Mouse (Mus musculus) brown adipose tissue, adult 24 weeks (tissue): ENCODE measurements around the gene Trpv2. TPM values are rescaled to one million over a fixed set of nuclear protein-coding genes. Genes with fewer than 3 reads are reported as not detected.

Source experiments
- H3K27ac ChIP-seq: fragments of 200-500 bp; replicated peaks from 2 replicates; pipeline ENCODE4 v1.5.1; 2012; ENCODE audit warnings: low read depth, mild to moderate bottlenecking, low read length
- H3K4me1 ChIP-seq: fragments of 200-500 bp; 2 replicates; pipeline ENCODE4 v1.6.1; 2012; ENCODE audit warnings: low read length, mixed read lengths; ENCODE audit not compliant: control insufficient read depth, insufficient read depth, insufficient read length
- H3K4me3 ChIP-seq: fragments of 200-500 bp; 2 replicates; pipeline ENCODE4 v1.5.1; 2012; ENCODE audit warnings: low read depth, mild to moderate bottlenecking, low read length, moderate library complexity; ENCODE audit not compliant: insufficient read depth
- polyA plus RNA-seq: library from polyadenylated mRNA; stranded (reverse); fragments of >200 nt; gene quantifications from 2 replicates; pipeline ENCODE4 v1.2.4, GENCODE M21; 2012; ENCODE audit not compliant: missing spikeins, insufficient read depth, insufficient read length

Trpv2 gene
- polyA plus RNA-seq, 1 experiment, result 1.0 TPM

DNA sequence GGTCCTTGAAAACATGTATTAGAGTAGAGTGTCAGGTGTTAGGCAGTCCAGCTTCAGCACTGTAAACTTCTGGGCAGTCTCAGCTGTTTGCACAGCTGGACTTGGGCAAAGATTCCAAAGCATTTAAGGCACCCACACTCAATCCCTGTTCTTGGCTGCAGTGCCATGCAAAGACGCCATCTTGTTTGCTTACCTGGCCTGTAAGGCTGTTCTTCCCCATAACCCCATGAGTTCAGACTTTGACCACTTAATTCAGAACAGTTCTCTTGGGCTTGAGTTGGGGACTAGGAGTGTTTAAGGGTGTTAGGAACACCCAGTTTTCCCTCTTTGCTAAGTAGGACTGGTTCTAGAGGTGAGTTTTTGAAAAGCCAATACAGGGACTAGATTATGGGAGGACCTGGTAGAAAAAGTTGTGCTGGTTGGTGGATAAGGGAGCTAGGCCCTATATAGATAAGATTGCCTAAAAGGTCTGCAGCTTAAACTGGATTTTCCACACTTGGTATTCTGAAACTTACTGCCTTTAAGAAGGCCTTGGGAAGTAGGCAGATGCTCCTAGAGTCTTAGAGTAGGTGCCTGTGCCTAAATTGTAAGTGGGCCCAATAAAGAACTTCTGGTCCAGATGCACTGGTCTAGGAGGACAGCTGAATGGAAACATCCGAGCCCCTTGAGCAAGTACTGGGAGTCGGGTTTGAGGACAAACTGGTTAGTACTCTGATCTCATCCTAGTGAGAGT is 30.8 kb downstream of the Trpv2 start:
- no peak overlapping the region for H3K27ac ChIP-seq

DNA sequence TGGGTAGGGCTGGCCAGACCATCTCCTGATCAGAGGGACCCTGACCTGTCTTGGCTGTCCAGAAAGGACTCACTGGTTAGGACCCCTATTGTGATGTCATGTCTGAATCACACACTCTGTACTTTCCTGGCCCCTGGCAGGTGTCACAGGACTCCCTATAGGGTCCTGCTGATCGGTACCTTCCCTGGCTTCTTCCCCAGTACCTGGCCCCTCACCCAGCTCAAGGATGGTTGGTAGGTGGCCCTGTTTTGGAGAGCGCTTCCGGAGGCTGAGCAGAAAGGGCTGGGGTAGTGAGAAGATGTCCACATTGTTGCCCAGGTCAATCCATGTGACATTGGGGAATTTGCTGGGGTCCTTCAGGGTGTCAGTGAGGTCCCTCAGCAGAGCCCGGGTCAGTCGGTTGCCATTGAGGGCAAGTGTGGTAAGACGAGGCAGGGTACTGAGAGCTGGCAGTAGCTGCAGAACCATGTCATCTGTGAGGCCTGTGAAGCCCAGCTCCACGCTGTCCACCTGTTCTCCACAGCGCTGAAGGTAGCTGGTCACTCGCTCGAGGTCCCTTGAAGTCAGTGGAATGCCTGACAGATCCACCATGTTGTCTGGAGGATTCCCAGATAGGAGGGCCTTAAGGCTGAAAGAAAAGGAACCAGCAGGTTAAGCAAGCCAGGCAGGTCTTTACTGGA is 31.5 kb downstream of the Trpv2 start:
- Histone ChIP-seq H3K4me1 (no peaks in the 10 kb centered on the region), H3K4me3 (no peak overlapping the region), H3K27ac (no peak overlapping the region)

More for the DNA sequence above, 30.8 kb downstream of the Trpv2 start:
- H3K4me3 ChIP-seq, result no peak overlapping the region
- no peaks in the 10 kb centered on the region for H3K4me1 ChIP-seq

GRCm38 (mm10) chr11:62606299-62607169 is 32.2 kb downstream of the Trpv2 start:
- no peak overlapping the region for H3K27ac ChIP-seq
- H3K4me1 ChIP-seq, result no peaks in the 10 kb centered on the region
- H3K4me3 ChIP-seq, result no peak overlapping the region

DNA sequence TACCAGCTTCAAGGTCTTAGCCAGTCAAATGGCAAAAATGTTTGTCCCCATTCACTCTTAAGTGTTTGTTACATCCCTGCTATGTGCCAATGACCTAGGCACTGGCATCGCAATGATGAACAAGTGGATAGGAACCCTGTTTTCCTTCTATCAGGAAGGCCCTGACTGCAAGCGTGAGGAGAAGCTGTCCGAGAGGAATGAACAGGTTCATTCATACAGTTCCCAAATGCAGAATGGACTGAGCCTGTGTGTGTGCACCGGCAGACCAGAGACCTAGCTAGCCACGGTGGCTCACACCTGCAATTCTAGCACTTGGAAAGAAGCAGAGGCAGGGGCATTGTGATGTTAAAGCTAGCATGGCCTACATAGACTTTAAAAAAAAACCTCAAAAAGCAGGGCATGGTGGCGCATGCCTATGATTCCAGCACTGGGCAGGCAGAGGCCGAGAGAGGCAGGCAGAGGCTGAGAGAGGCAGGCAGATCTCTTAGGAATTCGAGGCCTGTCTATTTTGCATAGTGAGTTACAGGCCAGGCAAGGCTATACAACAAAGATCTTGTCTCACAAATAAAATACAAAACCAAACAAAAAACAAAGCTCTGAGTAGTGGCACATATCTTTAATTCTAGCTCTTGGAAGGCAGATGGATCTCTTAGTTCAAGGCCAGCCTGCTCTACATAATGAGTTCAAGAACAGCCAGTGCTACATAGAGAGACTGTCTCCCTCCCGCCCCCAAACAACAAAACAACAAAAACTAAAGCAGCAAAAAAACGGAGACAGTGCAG is 33.1 kb downstream of the Trpv2 start:
- Histone ChIP-seq H3K4me1 (no peaks in the 10 kb centered on the region), H3K4me3 (no peak overlapping the region), H3K27ac (no peak overlapping the region)

- no peaks in the 10 kb centered on the region for H3K4me1 ChIP-seq
- no peak overlapping the region for H3K27ac ChIP-seq
- H3K4me3 ChIP-seq, result no peak overlapping the region
Observed at GRCm38 (mm10) chr11:62607952-62608201, 33.6 kb downstream of the Trpv2 start.

DNA sequence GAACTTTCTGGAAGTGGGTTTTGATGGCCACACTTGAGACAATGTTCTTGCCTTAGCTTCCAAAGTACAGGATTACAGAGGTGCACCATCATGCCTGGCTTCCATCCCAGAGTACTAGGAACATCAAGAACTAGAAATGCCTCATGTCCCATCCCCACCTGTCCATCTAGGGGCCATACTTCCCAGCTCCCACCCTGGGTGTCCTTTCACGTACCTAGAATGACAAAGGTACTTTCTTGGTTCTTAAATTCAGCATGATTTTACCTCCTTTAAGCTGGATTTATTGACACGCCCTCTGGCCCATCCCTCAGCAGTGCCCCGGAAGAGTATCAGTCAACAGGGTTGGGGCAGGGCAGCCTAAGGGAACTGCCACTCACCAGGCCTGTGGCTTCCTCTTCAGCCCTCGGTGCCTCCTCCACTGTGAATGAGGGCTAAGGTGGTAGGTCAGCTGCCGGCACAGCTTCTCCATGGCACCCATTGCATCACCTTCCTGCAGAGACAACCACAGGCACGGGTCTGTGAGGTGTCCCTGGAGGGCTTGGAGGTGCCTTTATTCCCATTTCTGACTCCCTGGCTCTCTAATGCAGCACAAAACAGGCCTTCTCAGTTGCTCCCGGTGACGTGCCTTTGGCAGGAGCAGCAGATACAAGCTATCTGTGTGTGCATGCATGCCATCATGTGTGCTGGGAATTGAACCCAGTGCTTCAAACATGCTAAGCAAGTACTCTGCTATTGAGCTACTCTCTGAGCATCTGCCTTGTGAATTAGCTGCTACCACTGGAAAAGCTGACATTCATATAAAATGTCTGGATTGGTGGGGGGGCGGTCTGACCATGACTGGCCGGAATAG is 34.8 kb downstream of the Trpv2 start:
- Histone ChIP-seq H3K27ac (no peak overlapping the region), H3K4me1 (no peaks in the 10 kb centered on the region), H3K4me3 (no peak overlapping the region)

DNA sequence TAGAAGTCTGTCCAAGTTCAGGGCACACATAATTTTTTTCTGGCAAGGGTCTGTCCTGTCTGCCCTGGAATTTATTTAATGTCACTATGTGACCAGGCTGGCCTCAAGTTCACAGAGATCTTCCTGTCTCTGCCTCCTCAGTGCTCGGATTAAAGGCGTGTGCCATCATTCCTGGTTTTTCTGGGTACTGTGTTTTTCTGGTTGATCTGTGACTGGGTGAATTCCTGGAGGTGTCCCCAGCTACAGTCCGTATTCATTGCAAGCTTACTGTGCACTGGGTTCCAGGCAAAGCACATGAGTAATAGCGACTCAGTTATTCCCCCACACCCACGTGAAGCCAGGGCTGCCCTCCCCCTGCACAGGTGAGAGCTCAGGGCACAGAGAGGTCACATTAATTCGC is 36.0 kb downstream of the Trpv2 start:
- Histone ChIP-seq H3K4me3 (no peak overlapping the region), H3K27ac (no peak overlapping the region), H3K4me1 (no peaks in the 10 kb centered on the region)

DNA sequence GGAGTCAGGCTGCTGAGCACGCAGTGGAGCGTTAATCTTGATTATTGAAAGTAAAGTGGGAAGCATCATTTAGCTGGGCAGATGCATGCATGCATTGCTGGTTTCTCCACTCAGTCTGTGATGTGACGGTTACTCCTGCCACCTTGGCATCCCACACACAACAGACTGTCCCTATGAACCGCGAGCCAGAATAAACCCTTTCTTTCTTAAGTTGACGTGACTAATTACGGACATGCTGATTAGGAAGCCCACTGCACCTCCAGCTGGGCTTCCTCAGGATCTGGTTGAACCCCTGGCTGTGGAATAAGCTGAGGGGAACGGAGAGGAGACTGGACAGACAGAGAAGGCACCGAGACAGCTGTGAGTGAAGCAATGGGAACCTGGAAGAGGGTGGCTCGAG is 38.3 kb downstream of the Trpv2 start:
- H3K4me1 ChIP-seq, result no peaks in the 10 kb centered on the region
- H3K4me3 ChIP-seq, result no peak overlapping the region
- H3K27ac ChIP-seq, result no peak overlapping the region

DNA sequence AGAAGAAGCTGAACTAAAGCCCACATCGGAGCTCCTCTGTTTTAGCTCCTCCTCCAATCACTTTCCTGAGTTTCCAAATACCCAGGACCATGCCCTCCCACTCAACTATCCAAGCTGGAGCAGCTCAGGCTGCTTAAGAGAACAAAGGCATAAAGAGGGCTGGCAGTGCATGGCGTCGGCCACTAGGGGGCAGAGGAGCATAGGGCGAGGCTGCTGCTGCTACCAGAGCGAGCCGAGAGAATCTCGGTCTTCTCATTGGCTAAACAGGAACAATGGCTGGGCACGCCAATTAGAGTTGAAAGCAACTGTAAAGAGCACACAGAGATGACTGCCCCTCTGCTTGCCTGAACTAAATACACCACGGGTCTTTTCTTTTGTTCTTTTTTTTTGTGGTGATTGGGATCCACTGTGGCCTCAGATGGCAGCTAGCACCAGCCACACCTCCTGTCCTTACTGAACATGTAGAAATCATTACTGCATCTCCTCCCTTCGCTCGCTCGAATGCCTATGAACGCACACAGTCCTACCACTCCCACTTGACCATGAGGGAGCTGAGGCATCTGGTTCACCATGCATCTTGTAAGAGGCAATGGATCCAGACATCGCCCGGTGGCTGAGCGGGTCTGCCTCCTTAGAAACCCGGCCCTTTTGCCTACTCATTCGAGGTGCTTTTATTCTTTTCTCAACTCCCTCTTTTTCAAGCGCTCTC is 39.5 kb downstream of the Trpv2 start:
- Histone ChIP-seq H3K4me3 (no peak overlapping the region), H3K27ac (no peak overlapping the region), H3K4me1 (no peaks in the 10 kb centered on the region)

DNA sequence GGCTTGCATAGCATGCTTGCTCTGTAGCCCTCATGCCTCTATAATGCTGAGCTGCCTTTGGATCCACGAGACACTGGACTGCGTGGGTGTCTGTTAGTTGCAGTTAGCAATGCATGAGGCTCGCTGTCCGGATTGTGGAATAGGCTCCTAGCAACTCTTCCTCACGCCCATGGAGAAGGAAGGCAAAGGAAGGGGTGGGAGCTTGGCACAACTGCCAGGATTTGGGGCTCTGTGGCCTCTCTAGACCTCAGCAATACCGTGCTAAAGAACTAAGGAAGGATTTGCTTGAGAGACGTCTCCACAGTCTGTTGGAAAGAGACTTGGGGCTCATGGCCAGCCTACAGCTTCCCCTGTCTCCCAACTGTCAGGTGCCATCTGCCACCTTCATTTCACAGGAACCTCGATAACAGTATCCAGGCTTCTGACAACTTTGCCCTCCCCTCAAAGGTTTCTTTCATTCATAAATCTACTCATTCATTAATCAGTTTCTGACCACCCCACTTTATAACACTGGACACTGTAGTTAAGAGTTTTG is 40.7 kb downstream of the Trpv2 start:
- no peaks in the 10 kb centered on the region for H3K4me1 ChIP-seq
- no peak overlapping the region for H3K4me3 ChIP-seq
- H3K27ac ChIP-seq, result no peak overlapping the region

DNA sequence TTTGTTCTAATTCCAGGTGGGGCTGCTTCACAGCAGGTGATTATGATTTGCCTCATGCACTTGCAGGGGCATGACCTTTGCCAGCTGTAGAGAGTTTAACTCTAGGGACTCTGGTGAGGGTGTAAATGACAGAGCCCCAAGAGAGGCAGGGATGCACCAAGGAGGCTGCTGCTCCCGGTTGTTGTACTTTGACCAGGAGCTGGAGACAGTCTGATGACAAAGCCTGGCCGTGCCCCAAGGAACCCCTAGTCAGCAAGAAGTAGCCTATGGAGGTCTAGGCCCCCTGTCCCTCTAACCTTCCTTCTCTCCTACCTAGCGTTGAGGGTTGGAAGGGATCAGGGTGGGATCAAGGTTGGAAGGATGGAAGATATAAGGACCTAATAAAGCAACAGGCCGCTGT is 41.2 kb downstream of the Trpv2 start:
- no peak overlapping the region for H3K4me3 ChIP-seq
- no peaks in the 10 kb centered on the region for H3K4me1 ChIP-seq
- H3K27ac ChIP-seq, result no peak overlapping the region

GRCm38 (mm10) chr11:62621079-62621478 is 46.8 kb downstream of the Trpv2 start:
- Histone ChIP-seq H3K4me3 (no peak overlapping the region), H3K27ac (no peak overlapping the region), H3K4me1 (no peaks in the 10 kb centered on the region)

GRCm38 (mm10) chr11:62621586-62622283 is 47.4 kb downstream of the Trpv2 start:
- no peaks in the 10 kb centered on the region for H3K4me1 ChIP-seq
- no peak overlapping the region for H3K4me3 ChIP-seq
- no peak overlapping the region for H3K27ac ChIP-seq
